Mouse (Mus musculus) stomach, embryonic 16.5 days (tissue): ENCODE measurements around the gene Rora. TPM values are rescaled to one million over a fixed set of nuclear protein-coding genes. Genes with fewer than 3 reads are reported as not detected.

ENCODE experiments used
- ATAC-seq: fragments of 200-750 bp; cut with Nextera tagmentation; 2 replicates; pipeline ENCODE4 v1.8.0; 2017; ENCODE audit warnings: moderate number of reproducible peaks, moderate TSS enrichment; ENCODE audit not compliant: insufficient read depth, low FRiP score
- H3K27ac ChIP-seq: fragments of 300-500 bp; sonication (generic); 2 replicates; pipeline ENCODE4 v1.5.1; 2014; ENCODE audit warnings: low read length
- H3K27me3 ChIP-seq: fragments of 300-500 bp; sonication (generic); 2 replicates; pipeline ENCODE4 v1.6.1; 2014; ENCODE audit warnings: low read length, control low read depth, mixed read lengths; ENCODE audit not compliant: control insufficient read depth, insufficient read depth
- H3K36me3 ChIP-seq: fragments of 300-500 bp; sonication (generic); 2 replicates; pipeline ENCODE4 v1.6.1; 2014; ENCODE audit warnings: low read length; ENCODE audit not compliant: control insufficient read depth, insufficient read depth
- H3K4me1 ChIP-seq: fragments of 300-500 bp; sonication (generic); 2 replicates; pipeline ENCODE4 v1.6.1; 2014; ENCODE audit warnings: low read length, control low read depth, mixed read lengths; ENCODE audit not compliant: control insufficient read depth, insufficient read depth
- H3K4me2 ChIP-seq: fragments of 300-500 bp; sonication (generic); 2 replicates; pipeline ENCODE4 v1.6.1; 2014; ENCODE audit warnings: low read depth, low read length, mixed read lengths
- H3K4me3 ChIP-seq: fragments of 300-500 bp; sonication (generic); replicated peaks from 2 replicates; pipeline ENCODE4 v1.5.1; 2014; ENCODE audit warnings: mild to moderate bottlenecking, low read length
- H3K9ac ChIP-seq: fragments of 300-500 bp; sonication (generic); 2 replicates; pipeline ENCODE4 v1.6.1; 2014; ENCODE audit warnings: low read length
- H3K9me3 ChIP-seq: fragments of 300-500 bp; sonication (generic); replicated peaks from 2 replicates; pipeline ENCODE4 v1.6.1; 2016; ENCODE audit warnings: low read length, control low read depth; ENCODE audit not compliant: control insufficient read depth
- WGBS: fragments of 180-500 bp; shearing (Covaris S2); extraction: QIAGEN DNeasy Blood & Tissue Kit; methylation state at CpG from one replicate; pipeline ENCODE4 v1.1.7; 2014; 5-methylcytosine and 5-hydroxymethylcytosine counted together
- polyA plus RNA-seq: library from polyadenylated mRNA; unstranded; fragments of >200 nt; fragmentation: Nextera tagmentation; extraction: Ambion mirVana; gene quantifications from 2 replicates; pipeline ENCODE4 v1.2.1, GENCODE M21; 2015

Rora gene
- polyA plus RNA-seq, 1 experiment from 2014 or later = 8.4 TPM

GRCm38 (mm10) chr9:69310524-69310923 is 656.9 kb downstream of the Rora start:
- H3K9ac ChIP-seq = no peak overlapping the region
- no peak overlapping the region for H3K4me3 ChIP-seq
- no peaks in the 10 kb centered on the region for H3K9me3 ChIP-seq
- no peak overlapping the region for H3K27ac ChIP-seq
- no peak for ATAC-seq
- 46% methylated on average over 12 of the region's 12 CpGs for WGBS
- no peaks in the 10 kb centered on the region for H3K27me3 ChIP-seq
- no peaks in the 10 kb centered on the region for H3K36me3 ChIP-seq
- peaks cover 7% of the 10 kb centered on the region; the same call in 1 of the 2 replicates for H3K4me1 ChIP-seq
- no peak overlapping the region for H3K4me2 ChIP-seq

GRCm38 (mm10) chr9:69313297-69313696 is 659.7 kb downstream of the Rora start:
- no peak overlapping the region for H3K4me2 ChIP-seq
- H3K4me1 ChIP-seq = peaks cover 7% of the 10 kb centered on the region; the same call in 1 of the 2 replicates
- no peak overlapping the region for H3K27ac ChIP-seq
- no peak for ATAC-seq
- no peaks in the 10 kb centered on the region for H3K9me3 ChIP-seq
- no peak overlapping the region for H3K9ac ChIP-seq
- H3K36me3 ChIP-seq = no peaks in the 10 kb centered on the region
- 84% methylated on average over 3 of the region's 3 CpGs for WGBS
- no peak overlapping the region for H3K4me3 ChIP-seq
- no peaks in the 10 kb centered on the region for H3K27me3 ChIP-seq

- no peak for ATAC-seq
- no peaks in the 10 kb centered on the region for H3K36me3 ChIP-seq
- no peak overlapping the region for H3K9ac ChIP-seq
- no peak overlapping the region for H3K27ac ChIP-seq
- H3K4me3 ChIP-seq = no peak overlapping the region
- H3K4me1 ChIP-seq = peaks cover 7% of the 10 kb centered on the region; the same call in 1 of the 2 replicates
- no peak overlapping the region for H3K4me2 ChIP-seq
- WGBS = 85% methylated on average over 9 of the region's 9 CpGs
- no peaks in the 10 kb centered on the region for H3K9me3 ChIP-seq
- no peaks in the 10 kb centered on the region for H3K27me3 ChIP-seq
Observed at GRCm38 (mm10) chr9:69314451-69315210, 661.0 kb downstream of the Rora start.

GRCm38 (mm10) chr9:69317527-69318115 is 664.0 kb downstream of the Rora start:
- no peaks in the 10 kb centered on the region for H3K9me3 ChIP-seq
- no peaks in the 10 kb centered on the region for H3K36me3 ChIP-seq
- no peaks in the 10 kb centered on the region for H3K4me1 ChIP-seq
- no peak overlapping the region for H3K4me2 ChIP-seq
- H3K27ac ChIP-seq = no peak overlapping the region
- no peak overlapping the region for H3K9ac ChIP-seq
- 59% methylated on average over 3 of the region's 3 CpGs for WGBS
- H3K27me3 ChIP-seq = no peaks in the 10 kb centered on the region
- no peak overlapping the region for H3K4me3 ChIP-seq
- no peak for ATAC-seq

- Histone ChIP-seq H3K27me3 (no peaks in the 10 kb centered on the region), H3K9ac (no peak overlapping the region), H3K4me1 (no peaks in the 10 kb centered on the region), H3K4me2 (no peak overlapping the region), H3K36me3 (no peaks in the 10 kb centered on the region), H3K27ac (no peak overlapping the region), H3K9me3 (no peaks in the 10 kb centered on the region), H3K4me3 (no peak overlapping the region)
- 86% methylated on average over 6 of the region's 6 CpGs for WGBS
- no peak for ATAC-seq
Observed at GRCm38 (mm10) chr9:69319434-69319833, 665.8 kb downstream of the Rora start.

- Histone ChIP-seq H3K4me1 (no peaks in the 10 kb centered on the region), H3K36me3 (no peaks in the 10 kb centered on the region), H3K9ac (no peak overlapping the region), H3K27ac (no peak overlapping the region), H3K4me3 (no peak overlapping the region), H3K4me2 (no peak overlapping the region), H3K9me3 (no peaks in the 10 kb centered on the region), H3K27me3 (no peaks in the 10 kb centered on the region)
- ATAC-seq = no peak
- WGBS = 54% methylated on average over 10 of the region's 10 CpGs
Observed at GRCm38 (mm10) chr9:69319913-69320634, 666.5 kb downstream of the Rora start.

GRCm38 (mm10) chr9:69320635-69321027 is 667.0 kb downstream of the Rora start:
- no peak overlapping the region for H3K9ac ChIP-seq
- H3K4me1 ChIP-seq = no peaks in the 10 kb centered on the region
- no peaks in the 10 kb centered on the region for H3K27me3 ChIP-seq
- no peaks in the 10 kb centered on the region for H3K9me3 ChIP-seq
- WGBS = 55% methylated on average over 3 of the region's 3 CpGs
- H3K27ac ChIP-seq = no peak overlapping the region
- no peak overlapping the region for H3K4me3 ChIP-seq
- ATAC-seq = no peak
- no peaks in the 10 kb centered on the region for H3K36me3 ChIP-seq
- no peak overlapping the region for H3K4me2 ChIP-seq

- Histone ChIP-seq H3K4me2 (no peak overlapping the region), H3K36me3 (no peaks in the 10 kb centered on the region), H3K9me3 (no peaks in the 10 kb centered on the region), H3K27ac (no peak overlapping the region), H3K27me3 (no peaks in the 10 kb centered on the region), H3K4me1 (no peaks in the 10 kb centered on the region), H3K9ac (no peak overlapping the region), H3K4me3 (no peak overlapping the region)
- 98% methylated on average over 1 of the region's 1 CpGs for WGBS
- no peak for ATAC-seq
Observed at GRCm38 (mm10) chr9:69321956-69322355, 668.4 kb downstream of the Rora start.

GRCm38 (mm10) chr9:69323831-69324230 is 670.2 kb downstream of the Rora start:
- H3K27ac ChIP-seq = no peak overlapping the region
- no peaks in the 10 kb centered on the region for H3K27me3 ChIP-seq
- no peak overlapping the region for H3K4me2 ChIP-seq
- WGBS = 63% methylated on average over 8 of the region's 8 CpGs
- H3K4me3 ChIP-seq = no peak overlapping the region
- H3K9me3 ChIP-seq = no peaks in the 10 kb centered on the region
- H3K36me3 ChIP-seq = no peaks in the 10 kb centered on the region
- no peak for ATAC-seq
- H3K4me1 ChIP-seq = no peaks in the 10 kb centered on the region
- no peak overlapping the region for H3K9ac ChIP-seq
